Mouse (Mus musculus): ENCODE results near the gene Scgb1c1. TPM values are rescaled to one million over a fixed set of nuclear protein-coding genes. Genes with fewer than 3 reads are reported as not detected.
A peak's percentile ranks its signal among the peaks of the same experiment; 100 is the strongest.

Gene Scgb1c1
- not detected in 2 replicates for polyA plus RNA-seq (2014; fragmentation: Nextera tagmentation; extraction: Ambion mirVana)

DNA sequence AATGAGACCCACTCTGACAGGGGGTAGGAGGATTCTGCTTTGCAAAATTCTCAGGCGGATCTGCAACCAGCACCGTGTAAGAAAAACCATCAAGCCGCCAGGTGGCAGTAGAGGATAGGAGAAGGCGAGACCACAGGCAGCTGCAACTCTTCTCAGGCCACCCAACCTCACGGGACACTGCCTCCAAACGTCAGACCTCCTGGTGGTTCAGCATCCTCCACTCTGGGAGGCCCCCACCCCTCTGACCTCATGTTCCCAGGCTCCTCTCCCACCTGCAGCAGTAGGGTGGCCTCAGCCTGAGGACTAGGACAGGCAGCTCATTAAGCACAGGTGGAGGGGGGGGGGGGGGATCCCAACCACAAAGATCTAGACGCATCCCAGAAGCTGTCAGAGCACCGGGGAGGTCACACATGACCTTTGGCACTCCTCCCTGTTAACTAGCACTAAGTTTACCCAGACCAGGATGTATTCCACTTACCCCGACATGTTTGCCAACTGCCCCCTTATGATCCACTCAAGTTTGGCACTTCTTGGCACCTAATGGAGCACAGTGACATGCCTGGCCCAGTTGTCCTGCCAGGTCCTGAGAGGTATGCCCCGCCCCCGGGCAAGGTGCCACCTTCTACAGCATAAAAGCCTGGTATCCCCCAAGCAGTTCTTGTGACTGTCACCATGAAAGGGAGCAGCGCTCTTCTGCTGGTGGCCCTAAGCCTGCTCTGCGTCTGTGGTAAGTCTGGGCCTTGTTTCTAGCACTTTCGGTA lies at the start of gene Scgb1c1:
TSS of gene Scgb1c1 (plus strand) at position 643 of the 761 bp plus-strand sequence.
- Histone ChIP-seq H3K4me3 (ENCODE audit: low read depth, low read length) (no peak within 1 kb of the TSS), H3K27ac (ENCODE audit: low read depth, low read length) (no peak within 1 kb of the TSS), H3K27me3 (ENCODE audit: control insufficient read depth, insufficient read depth, low read length) (0 out of 2 replicates have a peak, but pooled peaks cover 2% of the 10 kb centered on the region), H3K4me2 (ENCODE audit: low read depth, low read length, severe bottlenecking) (no peak within 1 kb of the TSS), H3K36me3 (ENCODE audit: control insufficient read depth, insufficient read depth, low read length) (no peaks in the 10 kb centered on the region), H3K9me3 (ENCODE audit: control insufficient read depth, low read length) (no peaks in the 10 kb centered on the region), H3K9ac (ENCODE audit: low read length) (no peak within 1 kb of the TSS), H3K4me1 (replicated peaks; ENCODE audit: control insufficient read depth, insufficient read depth, low read length) (no peaks in the 10 kb centered on the region)
- DNase-seq (ENCODE audit: low spot score) (peak; percentile 92), ATAC-seq (replicated peaks; ENCODE audit: low FRiP score) (peak; percentile 74)
- 36% methylated on average over 14 of the region's 14 CpGs for WGBS

DNA sequence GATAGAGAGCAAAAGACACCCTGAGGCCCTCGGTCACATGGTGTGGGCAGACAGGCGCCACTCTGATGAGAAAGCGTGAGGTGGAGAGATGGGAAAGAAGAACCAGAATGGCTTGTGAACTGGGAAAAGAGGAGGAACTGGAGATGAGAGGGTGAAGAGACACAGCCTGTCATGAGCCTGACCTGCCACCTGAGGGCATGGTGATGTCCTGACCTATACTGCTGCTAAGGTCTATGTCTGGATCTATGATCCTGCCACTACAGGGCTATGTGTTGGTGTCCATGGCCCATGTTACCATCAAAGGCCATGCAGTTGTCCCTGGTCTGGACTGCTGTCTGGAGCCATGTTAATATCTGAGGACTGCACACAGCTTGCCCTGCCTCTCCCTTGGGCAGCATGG lies 47.7 kb upstream of the Scgb1c1 start:
- ATAC-seq (replicated peaks; ENCODE audit: low FRiP score) (no peak), DNase-seq (ENCODE audit: low spot score) (no peak)
- H3K36me3 ChIP-seq (ENCODE audit: control insufficient read depth, insufficient read depth, low read length), result no peaks in the 10 kb centered on the region
- no peaks in the 10 kb centered on the region for H3K9me3 ChIP-seq (ENCODE audit: control insufficient read depth, low read length)
- H3K9ac ChIP-seq (ENCODE audit: low read length), result no peak overlapping the region
- no peak overlapping the region for H3K27ac ChIP-seq (ENCODE audit: low read depth, low read length)
- WGBS, result 85% methylated on average over 3 of the region's 3 CpGs
- no peak overlapping the region for H3K4me2 ChIP-seq (ENCODE audit: low read depth, low read length, severe bottlenecking)
- no peaks in the 10 kb centered on the region for H3K4me1 ChIP-seq (replicated peaks; ENCODE audit: control insufficient read depth, insufficient read depth, low read length)
- no peaks in the 10 kb centered on the region for H3K27me3 ChIP-seq (ENCODE audit: control insufficient read depth, insufficient read depth, low read length)
- H3K4me3 ChIP-seq (ENCODE audit: low read depth, low read length), result no peak overlapping the region

DNA sequence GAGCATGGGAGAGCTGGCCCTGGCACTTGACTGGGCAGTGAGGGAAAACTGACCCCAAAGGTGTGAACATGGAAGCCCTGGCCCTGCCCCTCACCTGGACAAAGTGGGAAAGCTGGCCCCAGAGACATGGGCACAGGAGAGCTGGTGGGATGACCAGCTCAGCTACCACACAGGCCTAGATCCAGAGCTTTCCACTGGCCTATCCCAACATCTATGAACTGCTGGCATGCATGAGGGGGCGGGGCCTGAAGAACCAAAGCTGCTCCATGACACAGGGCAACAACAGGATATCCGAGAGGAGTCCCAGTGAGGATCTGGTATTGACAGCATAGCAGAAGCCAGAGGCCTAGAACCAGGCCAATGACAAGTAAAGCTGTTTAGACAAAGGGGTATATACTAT lies 47.1 kb upstream of the Scgb1c1 start:
- Histone ChIP-seq H3K4me1 (replicated peaks; ENCODE audit: control insufficient read depth, insufficient read depth, low read length) (no peaks in the 10 kb centered on the region), H3K36me3 (ENCODE audit: control insufficient read depth, insufficient read depth, low read length) (no peaks in the 10 kb centered on the region), H3K4me2 (ENCODE audit: low read depth, low read length, severe bottlenecking) (no peak overlapping the region), H3K27me3 (ENCODE audit: control insufficient read depth, insufficient read depth, low read length) (no peaks in the 10 kb centered on the region), H3K4me3 (ENCODE audit: low read depth, low read length) (no peak overlapping the region), H3K27ac (ENCODE audit: low read depth, low read length) (no peak overlapping the region), H3K9ac (ENCODE audit: low read length) (no peak overlapping the region), H3K9me3 (ENCODE audit: control insufficient read depth, low read length) (no peaks in the 10 kb centered on the region)
- 65% methylated on average over 2 of the region's 2 CpGs for WGBS
- DNase-seq (ENCODE audit: low spot score) (no peak), ATAC-seq (replicated peaks; ENCODE audit: low FRiP score) (no peak)

DNA sequence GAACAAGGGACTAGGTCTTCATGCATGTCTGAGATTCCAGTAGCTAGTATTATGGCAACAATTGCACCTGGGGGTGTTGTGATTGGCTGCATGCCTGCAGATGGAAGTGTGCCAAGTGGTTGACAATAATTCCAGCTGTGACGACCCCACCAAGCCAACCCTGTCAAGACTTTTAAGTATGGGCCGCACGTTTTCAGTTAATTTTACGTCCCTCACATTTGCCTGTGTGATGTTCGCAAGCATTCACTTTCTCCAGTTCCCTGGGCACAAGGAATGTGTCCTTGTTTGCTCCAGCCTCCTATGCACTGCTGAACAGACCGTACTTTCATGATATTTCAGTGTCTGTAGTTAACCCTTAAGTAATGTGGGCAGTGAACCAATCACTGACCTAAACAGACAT lies 42.7 kb upstream of the Scgb1c1 start:
- no peak overlapping the region for H3K4me3 ChIP-seq (ENCODE audit: low read depth, low read length)
- no peaks in the 10 kb centered on the region for H3K9me3 ChIP-seq (ENCODE audit: control insufficient read depth, low read length)
- DNase-seq (ENCODE audit: low spot score) (no peak), ATAC-seq (replicated peaks; ENCODE audit: low FRiP score) (no peak)
- no peak overlapping the region for H3K9ac ChIP-seq (ENCODE audit: low read length)
- no peaks in the 10 kb centered on the region for H3K4me1 ChIP-seq (replicated peaks; ENCODE audit: control insufficient read depth, insufficient read depth, low read length)
- 82% methylated on average over 6 of the region's 6 CpGs for WGBS
- H3K27ac ChIP-seq (ENCODE audit: low read depth, low read length), result no peak overlapping the region
- H3K36me3 ChIP-seq (ENCODE audit: control insufficient read depth, insufficient read depth, low read length), result no peaks in the 10 kb centered on the region
- no peak overlapping the region for H3K4me2 ChIP-seq (ENCODE audit: low read depth, low read length, severe bottlenecking)
- no peaks in the 10 kb centered on the region for H3K27me3 ChIP-seq (ENCODE audit: control insufficient read depth, insufficient read depth, low read length)

DNA sequence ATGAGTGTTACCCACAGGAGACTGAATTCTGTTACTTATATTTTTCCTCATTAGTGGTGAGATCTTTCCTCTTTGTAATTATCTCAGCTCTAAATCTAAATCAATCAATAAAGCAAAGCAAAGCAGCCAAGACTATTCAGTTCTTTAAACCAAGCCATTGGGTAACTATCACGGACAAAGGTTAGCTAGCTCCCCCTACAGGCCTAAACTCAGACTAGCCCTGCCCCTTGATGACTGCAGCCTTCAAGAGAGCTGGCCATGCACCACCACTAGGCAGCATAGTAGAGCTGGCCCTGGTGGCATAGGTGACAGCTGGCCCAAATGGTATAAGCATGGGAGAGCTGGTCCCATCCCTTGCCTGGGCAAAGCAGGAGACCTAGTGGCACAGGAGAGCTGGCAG lies 39.6 kb upstream of the Scgb1c1 start:
- H3K9me3 ChIP-seq (ENCODE audit: control insufficient read depth, low read length), result no peaks in the 10 kb centered on the region
- no peak overlapping the region for H3K27ac ChIP-seq (ENCODE audit: low read depth, low read length)
- no peaks in the 10 kb centered on the region for H3K4me1 ChIP-seq (replicated peaks; ENCODE audit: control insufficient read depth, insufficient read depth, low read length)
- H3K36me3 ChIP-seq (ENCODE audit: control insufficient read depth, insufficient read depth, low read length), result no peaks in the 10 kb centered on the region
- no peaks in the 10 kb centered on the region for H3K27me3 ChIP-seq (ENCODE audit: control insufficient read depth, insufficient read depth, low read length)
- no peak overlapping the region for H3K9ac ChIP-seq (ENCODE audit: low read length)
- H3K4me2 ChIP-seq (ENCODE audit: low read depth, low read length, severe bottlenecking), result no peak overlapping the region
- ATAC-seq (replicated peaks; ENCODE audit: low FRiP score), result no peak
- WGBS, result 7% methylated on average over 1 of the region's 1 CpGs
- DNase-seq (ENCODE audit: low spot score), result no peak
- no peak overlapping the region for H3K4me3 ChIP-seq (ENCODE audit: low read depth, low read length)

DNA sequence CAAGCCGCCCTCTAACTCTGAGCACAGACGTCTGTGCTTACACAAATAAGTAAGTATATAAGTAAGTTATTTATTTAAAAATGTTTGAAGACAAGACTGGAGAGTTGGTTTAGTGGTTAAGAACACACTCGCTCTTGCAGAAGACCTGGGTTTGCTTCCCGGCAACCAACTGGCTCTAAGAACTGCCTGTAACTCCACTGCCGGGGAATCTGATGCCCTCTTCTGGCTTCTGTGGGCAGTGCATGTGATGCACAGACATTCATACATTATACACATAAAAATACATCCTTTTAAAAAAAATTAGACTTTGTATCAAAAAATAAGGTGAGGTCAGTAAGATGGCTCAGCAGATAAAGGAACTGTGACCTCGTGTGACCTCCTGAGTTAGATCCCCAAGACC lies 34.9 kb upstream of the Scgb1c1 start:
- Histone ChIP-seq H3K4me3 (ENCODE audit: low read depth, low read length) (no peak overlapping the region), H3K4me1 (replicated peaks; ENCODE audit: control insufficient read depth, insufficient read depth, low read length) (no peaks in the 10 kb centered on the region), H3K36me3 (ENCODE audit: control insufficient read depth, insufficient read depth, low read length) (no peaks in the 10 kb centered on the region), H3K27me3 (ENCODE audit: control insufficient read depth, insufficient read depth, low read length) (no peaks in the 10 kb centered on the region), H3K9ac (ENCODE audit: low read length) (no peak overlapping the region), H3K9me3 (ENCODE audit: control insufficient read depth, low read length) (no peaks in the 10 kb centered on the region), H3K27ac (ENCODE audit: low read depth, low read length) (no peak overlapping the region), H3K4me2 (ENCODE audit: low read depth, low read length, severe bottlenecking) (no peak overlapping the region)
- 92% methylated on average over 6 of the region's 6 CpGs for WGBS
- DNase-seq (ENCODE audit: low spot score) (no peak), ATAC-seq (replicated peaks; ENCODE audit: low FRiP score) (no peak)

DNA sequence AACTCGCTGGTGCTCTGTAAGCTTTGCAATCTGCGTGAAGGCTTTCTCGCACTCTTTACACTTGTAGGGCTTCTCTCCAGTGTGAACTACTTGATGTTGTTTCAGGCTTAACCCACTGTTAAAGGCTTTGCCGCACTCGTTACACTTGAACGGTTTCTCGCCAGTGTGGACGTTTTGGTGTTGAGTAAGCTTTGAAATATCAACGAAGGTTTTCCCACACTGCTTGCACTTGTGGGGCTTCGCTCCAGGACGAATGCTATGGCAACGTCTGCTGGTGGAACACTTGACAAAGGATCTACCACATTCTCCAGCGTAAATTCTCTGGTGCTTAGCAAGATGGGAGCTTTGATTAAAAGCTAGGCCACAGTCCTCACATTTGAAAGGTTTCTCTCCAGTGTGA lies 33.6 kb upstream of the Scgb1c1 start:
- Histone ChIP-seq H3K4me2 (ENCODE audit: low read depth, low read length, severe bottlenecking) (no peak overlapping the region), H3K4me3 (ENCODE audit: low read depth, low read length) (no peak overlapping the region), H3K9me3 (ENCODE audit: control insufficient read depth, low read length) (no peaks in the 10 kb centered on the region), H3K27me3 (ENCODE audit: control insufficient read depth, insufficient read depth, low read length) (no peaks in the 10 kb centered on the region), H3K4me1 (replicated peaks; ENCODE audit: control insufficient read depth, insufficient read depth, low read length) (no peaks in the 10 kb centered on the region), H3K9ac (ENCODE audit: low read length) (no peak overlapping the region), H3K27ac (ENCODE audit: low read depth, low read length) (no peak overlapping the region), H3K36me3 (ENCODE audit: control insufficient read depth, insufficient read depth, low read length) (no peaks in the 10 kb centered on the region)
- DNase-seq (ENCODE audit: low spot score), result no peak
- 88% methylated on average over 13 of the region's 13 CpGs for WGBS
- no peak for ATAC-seq (replicated peaks; ENCODE audit: low FRiP score)

DNA sequence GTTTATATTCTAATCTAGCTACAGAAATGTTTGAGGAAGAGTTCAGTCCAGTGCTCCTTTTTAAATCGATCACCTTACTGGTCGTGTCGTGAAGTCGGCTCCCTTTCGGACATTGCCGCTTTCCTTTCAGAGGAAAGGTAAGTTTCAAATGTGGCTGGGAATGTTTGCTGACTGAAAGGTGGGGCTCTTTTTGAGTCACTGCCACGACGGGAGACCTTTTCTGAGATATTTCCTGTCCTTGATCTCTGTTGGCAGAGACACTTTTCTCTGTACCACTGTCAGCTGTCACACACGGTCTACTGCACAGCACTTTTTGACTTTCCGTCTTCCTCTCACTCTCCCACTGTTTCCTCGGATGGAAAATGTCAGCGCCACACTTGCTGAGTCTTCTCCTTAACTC lies 32.5 kb upstream of the Scgb1c1 start:
- Histone ChIP-seq H3K36me3 (ENCODE audit: control insufficient read depth, insufficient read depth, low read length) (no peaks in the 10 kb centered on the region), H3K4me2 (ENCODE audit: low read depth, low read length, severe bottlenecking) (no peak overlapping the region), H3K27me3 (ENCODE audit: control insufficient read depth, insufficient read depth, low read length) (no peaks in the 10 kb centered on the region), H3K9me3 (ENCODE audit: control insufficient read depth, low read length) (no peaks in the 10 kb centered on the region), H3K9ac (ENCODE audit: low read length) (no peak overlapping the region), H3K4me3 (ENCODE audit: low read depth, low read length) (no peak overlapping the region), H3K27ac (ENCODE audit: low read depth, low read length) (no peak overlapping the region), H3K4me1 (replicated peaks; ENCODE audit: control insufficient read depth, insufficient read depth, low read length) (no peaks in the 10 kb centered on the region)
- ATAC-seq (replicated peaks; ENCODE audit: low FRiP score) (no peak), DNase-seq (ENCODE audit: low spot score) (no peak)
- 92% methylated on average over 12 of the region's 12 CpGs for WGBS

DNA sequence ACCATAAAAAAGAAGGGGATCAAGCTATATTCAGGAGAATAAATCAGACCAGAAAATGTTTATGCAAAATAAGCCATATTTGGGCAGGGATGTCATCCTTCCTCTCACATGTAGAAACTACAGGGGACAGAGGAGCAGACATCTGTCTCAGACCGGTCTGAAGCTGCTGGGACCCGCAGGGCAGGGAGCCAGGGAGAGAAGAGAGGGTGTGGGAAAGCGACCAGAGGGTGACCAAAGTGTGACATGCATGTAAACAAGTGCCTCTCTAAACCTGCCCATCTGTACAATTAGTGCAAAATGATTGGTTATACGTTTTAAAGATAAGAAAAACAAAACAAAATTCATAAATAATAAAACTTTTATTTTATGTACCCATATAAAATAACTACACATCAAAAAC lies 25.2 kb upstream of the Scgb1c1 start:
- H3K36me3 ChIP-seq (ENCODE audit: control insufficient read depth, insufficient read depth, low read length), result no peaks in the 10 kb centered on the region
- no peak overlapping the region for H3K27ac ChIP-seq (ENCODE audit: low read depth, low read length)
- H3K4me3 ChIP-seq (ENCODE audit: low read depth, low read length), result no peak overlapping the region
- H3K4me2 ChIP-seq (ENCODE audit: low read depth, low read length, severe bottlenecking), result no peak overlapping the region
- H3K4me1 ChIP-seq (replicated peaks; ENCODE audit: control insufficient read depth, insufficient read depth, low read length), result peaks cover 3% of the 10 kb centered on the region; the same call in 1 of the 2 replicates
- H3K27me3 ChIP-seq (ENCODE audit: control insufficient read depth, insufficient read depth, low read length), result no peaks in the 10 kb centered on the region
- 87% methylated on average over 4 of the region's 4 CpGs for WGBS
- ATAC-seq (replicated peaks; ENCODE audit: low FRiP score) (no peak), DNase-seq (ENCODE audit: low spot score) (no peak)
- H3K9me3 ChIP-seq (ENCODE audit: control insufficient read depth, low read length), result no peaks in the 10 kb centered on the region
- H3K9ac ChIP-seq (ENCODE audit: low read length), result no peak overlapping the region
